Mouse (Mus musculus) MEL (cell line): ENCODE results near the gene Snx29. TPM values are rescaled to one million over a fixed set of nuclear protein-coding genes. Genes with fewer than 3 reads are reported as not detected.
"Not testable (repeated sequence)": the region's sequence is repeated elsewhere in the genome, so short reads cannot be mapped to it uniquely, and the experiment has no call there.

ENCODE experiments used
- DNase-seq: peaks from one replicate; pipeline ENCODE4 v3.0.0; 2011; ENCODE audit warnings: low read depth, low spot score
- H3K27ac ChIP-seq: 2 replicates; pipeline ENCODE4 v1.5.1; 2012; ENCODE audit warnings: low read depth, mild to moderate bottlenecking, control low read depth, low read length, moderate library complexity; ENCODE audit not compliant: control insufficient read depth
- H3K27me3 ChIP-seq, 2 experiments: fragments of 150-350 bp in 1 of 2; sonication (generic) in 1 of 2; 2 replicates each; pipeline ENCODE4 v1.6.1; 2012; ENCODE audit warnings: low read length in 2 of 2, mild to moderate bottlenecking in 2 of 2, improper control_type of control experiment in 1 of 2, moderate library complexity in 1 of 2; ENCODE audit not compliant: insufficient read depth in 2 of 2, control insufficient read depth in 1 of 2
- H3K36me3 ChIP-seq, 2 experiments: 2 replicates each; pipeline ENCODE4 v1.6.1; 2012 to 2014; ENCODE audit warnings: low read length in 2 of 2, improper control_type of control experiment in 1 of 2, inconsistent platforms in 1 of 2, mild to moderate bottlenecking in 1 of 2; ENCODE audit not compliant: insufficient read depth in 2 of 2, control insufficient read depth in 1 of 2
- H3K4me1 ChIP-seq, 2 experiments: fragments of 150-350 bp in 1 of 2; sonication (generic) in 1 of 2; 2 replicates each; pipeline ENCODE4 v1.6.1; 2012; ENCODE audit warnings: low read length in 2 of 2, improper control_type of control experiment in 1 of 2, mild to moderate bottlenecking in 1 of 2; ENCODE audit not compliant: insufficient read depth in 2 of 2, control insufficient read depth in 1 of 2
- H3K4me3 ChIP-seq, 2 experiments: fragments of 150-350 bp in 1 of 2; sonication (generic) in 1 of 2; 2 replicates each; pipeline ENCODE4 v1.5.1; 2012; ENCODE audit warnings: low read depth in 2 of 2, low read length in 2 of 2, mild to moderate bottlenecking in 2 of 2, moderate library complexity in 2 of 2, control low read depth in 1 of 2, improper control_type of control experiment in 1 of 2; ENCODE audit not compliant: control insufficient read depth in 1 of 2, insufficient read depth in 1 of 2
- H3K79me2 ChIP-seq: 2 replicates; pipeline ENCODE4 v1.6.1; 2012; ENCODE audit warnings: mild to moderate bottlenecking, low read length, moderate library complexity; ENCODE audit not compliant: control insufficient read depth, poor library complexity, insufficient read depth
- H3K9ac ChIP-seq: 2 replicates; pipeline ENCODE4 v1.6.1; 2012; ENCODE audit warnings: low read depth, mild to moderate bottlenecking, control low read depth, low read length, moderate library complexity; ENCODE audit not compliant: control insufficient read depth, poor library complexity, severe bottlenecking
- H3K9me3 ChIP-seq: fragments of 150-350 bp; sonication (generic); replicated peaks from 2 replicates; pipeline ENCODE4 v1.6.1; 2012; ENCODE audit warnings: mild to moderate bottlenecking, low read length, improper control_type of control experiment, moderate library complexity; ENCODE audit not compliant: insufficient read depth
- CTCF ChIP-seq, 3 experiments: IDR thresholded peaks in 2 of 3; conservative IDR thresholded peaks in 1 of 3; 2 replicates each; pipeline ENCODE4 v1.5.1; 2011 to 2012; ENCODE audit warnings: low read length in 3 of 3, low read depth in 2 of 3, mild to moderate bottlenecking in 2 of 3, improper control_type of control experiment in 1 of 3, inconsistent platforms in 1 of 3, mixed read lengths in 1 of 3, moderate library complexity in 1 of 3; ENCODE audit not compliant: control insufficient read depth in 1 of 3, insufficient read depth in 1 of 3, poor library complexity in 1 of 3, severe bottlenecking in 1 of 3
- E2F4 ChIP-seq: IDR thresholded peaks from 2 replicates; pipeline ENCODE4 v1.6.1; 2011; ENCODE audit warnings: low read depth, low read length, improper control_type of control experiment, borderline replicate concordance
- ETS1 ChIP-seq: IDR thresholded peaks from 2 replicates; pipeline ENCODE4 v1.6.1; 2012; ENCODE audit warnings: low read depth, mild to moderate bottlenecking, inconsistent platforms, low read length, improper control_type of control experiment, moderate library complexity
- GABPA ChIP-seq: IDR thresholded peaks from 2 replicates; pipeline ENCODE4 v1.6.1; 2012; ENCODE audit warnings: low read depth, mild to moderate bottlenecking, inconsistent platforms, low read length, improper control_type of control experiment, moderate library complexity
- HCFC1 ChIP-seq: IDR thresholded peaks from 2 replicates; pipeline ENCODE4 v1.6.1; 2012; ENCODE audit warnings: low read depth, mild to moderate bottlenecking, inconsistent platforms, low read length, improper control_type of control experiment, moderate library complexity
- JUND ChIP-seq: IDR thresholded peaks from 2 replicates; pipeline ENCODE4 v1.6.1; 2011; ENCODE audit warnings: low read depth, mild to moderate bottlenecking, improper control_type of control experiment, low read length
- KAT2A ChIP-seq: conservative IDR thresholded peaks from 2 replicates; pipeline ENCODE4 v1.6.1; 2012; ENCODE audit warnings: low read depth, low read length, improper control_type of control experiment, inconsistent platforms
- MAX ChIP-seq: IDR thresholded peaks from 2 replicates; pipeline ENCODE4 v1.6.1; 2011; ENCODE audit warnings: low read length, improper control_type of control experiment
- MXI1 ChIP-seq: IDR thresholded peaks from 2 replicates; pipeline ENCODE4 v1.6.1; 2011; ENCODE audit warnings: mild to moderate bottlenecking, low read depth, low read length, improper control_type of control experiment
- MYC ChIP-seq: IDR thresholded peaks from 2 replicates; pipeline ENCODE4 v1.6.1; 2011; ENCODE audit warnings: low read depth, mild to moderate bottlenecking, low read length, improper control_type of control experiment, moderate library complexity
- POLR2A ChIP-seq, 2 experiments: IDR thresholded peaks; 2 replicates each; pipeline ENCODE4 v1.6.1; 2011 to 2012; ENCODE audit warnings: low read length in 2 of 2, mild to moderate bottlenecking in 2 of 2, control low read depth in 1 of 2, improper control_type of control experiment in 1 of 2, low read depth in 1 of 2, moderate library complexity in 1 of 2; ENCODE audit not compliant: control insufficient read depth in 1 of 2, insufficient read depth in 1 of 2, poor library complexity in 1 of 2
- POLR2AphosphoS5 ChIP-seq: IDR thresholded peaks from 2 replicates; pipeline ENCODE4 v1.6.1; 2012; ENCODE audit warnings: low read depth, borderline replicate concordance, mild to moderate bottlenecking, inconsistent platforms, low read length, moderate library complexity, mixed read lengths
- RAD21 ChIP-seq: IDR thresholded peaks from 2 replicates; pipeline ENCODE4 v1.6.1; 2011; ENCODE audit warnings: mild to moderate bottlenecking, low read depth, low read length, improper control_type of control experiment
- SIN3A ChIP-seq: IDR thresholded peaks from 2 replicates; pipeline ENCODE4 v1.6.1; 2012; ENCODE audit warnings: low read length, improper control_type of control experiment, inconsistent platforms
- SMC3 ChIP-seq: IDR thresholded peaks from 2 replicates; pipeline ENCODE4 v1.6.1; 2011; ENCODE audit warnings: low read depth, low read length, improper control_type of control experiment
- TBP ChIP-seq: IDR thresholded peaks from 2 replicates; pipeline ENCODE4 v1.8.0; 2011; ENCODE audit warnings: low read depth, low read length, improper control_type of control experiment
- TCF12 ChIP-seq: IDR thresholded peaks from 2 replicates; pipeline ENCODE4 v1.6.1; 2014; ENCODE audit warnings: low read depth, mild to moderate bottlenecking, inconsistent platforms, low read length, improper control_type of control experiment, moderate library complexity
- USF1 ChIP-seq: IDR thresholded peaks from 2 replicates; pipeline ENCODE4 v1.6.1; 2014; ENCODE audit warnings: low read depth, mild to moderate bottlenecking, inconsistent platforms, low read length, improper control_type of control experiment, moderate library complexity
- ZKSCAN1 ChIP-seq: IDR thresholded peaks from 2 replicates; pipeline ENCODE4 v1.6.1; 2012; ENCODE audit warnings: low read depth, mild to moderate bottlenecking, inconsistent platforms, low read length, improper control_type of control experiment, moderate library complexity
- ZMIZ1 ChIP-seq: IDR thresholded peaks from 2 replicates; pipeline ENCODE4 v1.6.1; 2012; ENCODE audit warnings: low read depth, mild to moderate bottlenecking, inconsistent platforms, low read length, improper control_type of control experiment, moderate library complexity
- polyA plus RNA-seq, 2 experiments: library from polyadenylated mRNA; stranded (reverse) in 1 of 2; unstranded in 1 of 2; fragments of >175 nt in 1 of 2; fragments of >200 nt in 1 of 2; gene quantifications; 2 replicates each; pipeline versions ENCODE4 v1.2.1 to v1.2.4; 2012; ENCODE audit warnings: low replicate concordance in 2 of 2, low read depth in 1 of 2; ENCODE audit not compliant: insufficient read length in 2 of 2, insufficient read depth in 1 of 2, missing spikeins in 1 of 2
- total RNA-seq: library from RNA; depleted of rRNA; stranded (reverse); fragments of 300-350 nt; gene quantifications from 2 replicates; pipeline ENCODE4 v1.2.3, GENCODE M21; 2012

Snx29 gene
- total and polyA plus RNA-seq, 3 experiments, result 0.72 to 0.73 TPM; not detected in 1

- no peak overlapping the region for H3K9ac ChIP-seq
- TF ChIP-seq GABPA, result no peak
- no peak for TF ChIP-seq E2F4
- TF ChIP-seq TCF12, result no peak
- peak; percentile 27 for DNase-seq
- no peak overlapping the region for H3K4me3 ChIP-seq
- H3K36me3 ChIP-seq, result no peaks in the 10 kb centered on the region
- H3K9me3 ChIP-seq, result no peaks in the 10 kb centered on the region
- no peaks in the 10 kb centered on the region; a peak in 1 of 4 replicates for H3K27me3 ChIP-seq
- no peaks in the 10 kb centered on the region for H3K79me2 ChIP-seq
- H3K4me1 ChIP-seq, result no peaks in the 10 kb centered on the region
- H3K27ac ChIP-seq, result no peak overlapping the region
These were observed 188.1 kb downstream of the Snx29 start for GRCm38 (mm10) chr16:11510854-11511253.

DNA sequence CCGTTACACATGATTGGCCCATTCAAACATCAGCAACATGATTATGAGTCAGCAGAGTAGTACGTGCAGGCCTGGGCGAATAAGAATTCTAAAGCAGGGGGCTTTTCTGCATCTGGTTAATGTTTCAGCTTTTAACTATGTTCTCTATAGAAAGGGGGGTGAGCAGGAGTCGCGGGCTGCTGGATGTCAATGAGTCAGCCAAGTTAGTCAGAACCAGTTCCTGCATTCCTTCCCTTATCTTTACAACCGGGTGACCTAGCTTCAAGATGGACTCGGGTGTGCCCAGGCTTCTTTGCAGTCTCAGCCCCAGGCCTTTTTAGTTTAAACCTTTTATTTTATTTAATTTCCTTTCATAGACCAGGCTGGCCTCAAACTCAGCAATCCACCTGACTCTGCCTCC is 189.0 kb downstream of the Snx29 start:
- DNase-seq, H3K36me3 ChIP-seq, H3K9ac ChIP-seq, H3K4me3 ChIP-seq, H3K27me3 ChIP-seq, H3K27ac ChIP-seq, H3K4me1 ChIP-seq, H3K9me3 ChIP-seq, H3K79me2 ChIP-seq: not testable (repeated sequence)

GRCm38 (mm10) chr16:11516681-11517080 is 194.0 kb downstream of the Snx29 start:
- no peak overlapping the region for H3K27ac ChIP-seq
- no peak overlapping the region for H3K9ac ChIP-seq
- no peaks in the 10 kb centered on the region for H3K36me3 ChIP-seq
- no peaks in the 10 kb centered on the region for H3K27me3 ChIP-seq
- no peaks in the 10 kb centered on the region for H3K79me2 ChIP-seq
- H3K9me3 ChIP-seq, result no peaks in the 10 kb centered on the region
- no peak overlapping the region for H3K4me3 ChIP-seq
- no peaks in the 10 kb centered on the region for H3K4me1 ChIP-seq
- no peak for TF ChIP-seq ZMIZ1
- no peak for TF ChIP-seq MXI1
- TF ChIP-seq HCFC1, result no peak
- TF ChIP-seq MAX, result no peak
- no peak for TF ChIP-seq SIN3A
- no peak for TF ChIP-seq CTCF (IDR thresholded peaks at IDR 0.05 in 2 of 3, conservative IDR thresholded peaks at IDR 0.05 in 1 of 3; ENCODE audit: control insufficient read depth in 1 of 3, insufficient read depth in 1 of 3, low read depth in 2 of 3, low read length in 3 of 3, poor library complexity in 1 of 3, severe bottlenecking in 1 of 3)
- TF ChIP-seq JUND, result no peak
- no peak for TF ChIP-seq SMC3
- TF ChIP-seq ZKSCAN1, result no peak
- no peak for TF ChIP-seq POLR2A (IDR thresholded peaks at IDR 0.05; ENCODE audit: control insufficient read depth in 1 of 2, insufficient read depth in 1 of 2, low read depth in 1 of 2, low read length in 2 of 2, poor library complexity in 1 of 2)
- TF ChIP-seq TBP, result no peak
- no peak for TF ChIP-seq USF1
- TF ChIP-seq GABPA, result no peak
- no peak for TF ChIP-seq MYC
- TF ChIP-seq KAT2A, result no peak
- no peak for TF ChIP-seq ETS1
- no peak for TF ChIP-seq RAD21
- no peak for TF ChIP-seq POLR2AphosphoS5
- DNase-seq, result no peak
